Mouse (Mus musculus): Measurements from ENCODE around the gene Capn10. TPM values are rescaled to one million over a fixed set of nuclear protein-coding genes. Genes with fewer than 3 reads are reported as not detected.

The Capn10 gene
- polyA plus RNA-seq, 1 experiment from 2014 or later = 21.3 TPM

DNA sequence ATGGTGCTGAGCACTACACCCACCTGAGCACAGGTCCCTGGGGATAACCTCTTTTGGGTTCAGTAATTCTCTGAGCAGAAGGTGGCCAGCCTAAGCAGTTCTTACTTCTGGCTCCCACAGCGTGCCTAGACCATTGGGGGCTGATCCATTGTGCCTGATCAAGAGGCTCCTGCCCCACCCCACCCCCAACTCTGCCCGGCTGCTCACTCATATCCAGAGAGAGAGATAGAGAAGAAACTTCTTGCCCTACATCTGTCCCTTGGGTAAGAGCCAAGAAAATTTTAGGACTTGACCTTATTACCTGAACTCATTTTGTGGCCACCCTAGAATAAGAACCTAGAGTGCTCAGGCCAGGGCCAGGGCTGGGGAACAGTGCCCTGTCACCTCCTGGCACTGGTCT, 58.7 kb downstream of the Capn10 start:
- Histone ChIP-seq H3K9me3 (ENCODE audit: control insufficient read depth, low read length) (no peaks in the 10 kb centered on the region), H3K4me1 (replicated peaks; ENCODE audit: control insufficient read depth, insufficient read depth, low read length) (no peaks in the 10 kb centered on the region), H3K4me2 (no peak overlapping the region), H3K27me3 (replicated peaks; ENCODE audit: control insufficient read depth, insufficient read depth, low read length) (no peaks in the 10 kb centered on the region), H3K4me3 (ENCODE audit: low read depth, low read length) (no peak overlapping the region), H3K27ac (ENCODE audit: low read depth, low read length) (no peak overlapping the region), H3K9ac (ENCODE audit: low read depth, low read length) (no peak overlapping the region), H3K36me3 (ENCODE audit: control insufficient read depth, insufficient read depth, low read length) (no peaks in the 10 kb centered on the region)
- ATAC-seq (replicated peaks; ENCODE audit: low FRiP score) (no peak), DNase-seq (ENCODE audit: low spot score) (no peak)
- WGBS = 67% methylated on average over 2 of the region's 2 CpGs

Other genes starting within 250 kb of the Capn10 start
- gene Gpc1, start 102.7 kb upstream of the Capn10 start, polyA plus RNA-seq (2014; fragmentation: Nextera tagmentation; extraction: Ambion mirVana) = 14.5 and 15.2 TPM in 2 replicates
- 0.16 and 0.25 TPM in 2 replicates for gene Ankmy1, start 31.5 kb upstream of the Capn10 start, polyA plus RNA-seq (2014; fragmentation: Nextera tagmentation; extraction: Ambion mirVana)
- 8.1 and 10.7 TPM in 2 replicates for gene Dusp28, start 27.4 kb upstream of the Capn10 start, polyA plus RNA-seq (2014; fragmentation: Nextera tagmentation; extraction: Ambion mirVana)
- 24.7 and 26.5 TPM in 2 replicates for gene Rnpepl1, start 23.6 kb upstream of the Capn10 start, polyA plus RNA-seq (2014; fragmentation: Nextera tagmentation; extraction: Ambion mirVana)
- 0.27 and 0.71 TPM in 2 replicates for gene Gpr35, start 16.5 kb downstream of the Capn10 start, polyA plus RNA-seq (2014; fragmentation: Nextera tagmentation; extraction: Ambion mirVana)
- not detected in 2 replicates for gene Aqp12, start 72.0 kb downstream of the Capn10 start, polyA plus RNA-seq (2014; fragmentation: Nextera tagmentation; extraction: Ambion mirVana)
- 2.2 TPM in 2 replicates for gene Kif1a, start 167.6 kb downstream of the Capn10 start, polyA plus RNA-seq (2014; fragmentation: Nextera tagmentation; extraction: Ambion mirVana)
- gene Agxt, start 200.9 kb downstream of the Capn10 start, polyA plus RNA-seq (2014; fragmentation: Nextera tagmentation; extraction: Ambion mirVana) = 1.1 and 1.6 TPM in 2 replicates
- 0.07 TPM in 1 of 2 replicates, not detected in the other for gene 2310007B03Rik, start 226.6 kb downstream of the Capn10 start, polyA plus RNA-seq (2014; fragmentation: Nextera tagmentation; extraction: Ambion mirVana)
- gene Crocc2, start 234.3 kb downstream of the Capn10 start, polyA plus RNA-seq (2014; fragmentation: Nextera tagmentation; extraction: Ambion mirVana) = 0.09 and 0.16 TPM in 2 replicates

Measured in liver, embryonic 11.5 days (tissue).